Mouse (Mus musculus): Measurements from ENCODE around the gene Ttc23.

DNA sequence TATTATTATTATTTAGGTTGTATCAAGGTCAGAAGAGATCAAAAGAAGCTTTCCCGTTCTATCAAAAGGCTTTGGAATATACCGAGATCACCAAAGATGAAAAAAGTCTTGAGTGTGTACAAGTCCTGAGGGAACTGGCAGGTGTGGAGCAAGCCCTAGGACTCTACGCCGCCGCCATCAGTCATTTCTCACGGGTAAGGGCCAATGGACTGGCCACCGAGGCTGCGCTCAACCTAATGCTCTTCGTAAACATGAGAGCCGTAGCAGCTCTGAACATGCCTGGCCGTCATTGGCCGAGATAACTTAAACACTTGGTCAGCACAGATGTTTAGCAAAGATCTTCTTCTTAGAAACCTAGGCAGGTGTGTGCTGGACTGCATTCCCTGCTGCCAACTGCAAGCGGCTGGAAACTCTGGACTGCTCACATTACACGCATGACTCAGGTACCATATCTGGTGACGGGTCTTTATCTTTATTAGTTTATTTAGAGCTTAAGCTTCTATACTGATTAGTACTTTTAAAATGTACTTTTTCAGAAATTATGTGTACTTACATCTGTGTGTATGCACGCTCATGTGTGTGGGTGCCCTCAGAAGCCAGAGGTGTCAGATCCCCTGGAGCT lies 31.8 kb downstream of the Ttc23 start:
- no peak for TF ChIP-seq CTCF (IDR thresholded peaks at IDR 0.05)
- TF ChIP-seq EP300 (IDR thresholded peaks at IDR 0.05): no peak
